In the genomic region with DNA sequence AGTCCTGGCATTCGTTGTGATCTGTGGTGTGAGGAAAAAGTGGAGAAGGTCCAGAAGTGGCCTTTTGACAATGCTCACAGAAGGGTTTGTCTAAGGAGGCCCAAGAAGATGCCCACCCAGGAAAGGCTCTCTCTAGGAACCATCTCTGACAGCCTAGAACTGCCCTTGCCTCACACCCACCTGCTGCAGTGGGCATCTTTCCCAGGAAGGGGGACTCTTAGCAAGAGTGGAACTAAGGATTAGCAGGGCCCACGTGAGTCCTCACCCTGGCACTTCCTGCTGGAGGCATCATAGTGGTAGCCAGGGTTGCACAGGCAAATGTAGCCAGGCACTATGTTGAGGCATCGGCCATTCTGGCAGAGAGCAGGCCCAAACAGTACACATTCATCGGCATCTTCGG, we compare ENCODE assay signal across 23 mouse cellular contexts.
"Had no signal": no experiment of that assay in that cellular context is flagged by ENCODE, and none has a peak within 500 bp of the region (broad histone marks: within the 10 kb centered on the region; RNA-seq: fewer than 3 reads in every experiment).

No protein-coding gene starts in this region.

- H3K9me3 ChIP-seq: embryonic facial prominence, embryonic 12.5 days; embryonic facial prominence, embryonic 15.5 days; forebrain, embryonic 10.5 days; forebrain, embryonic 12.5 days; forebrain, embryonic 13.5 days; forebrain, embryonic 15.5 days; heart, embryonic 10.5 days; heart, embryonic 12.5 days had no signal

- H3K36me3 ChIP-seq: embryonic facial prominence, embryonic 12.5 days; embryonic facial prominence, embryonic 15.5 days; forebrain, embryonic 10.5 days; forebrain, embryonic 12.5 days; forebrain, embryonic 15.5 days; heart, embryonic 10.5 days; heart, embryonic 12.5 days had no signal

- ATAC-seq: forebrain, embryonic 13.5 days; forebrain, embryonic 14.5 days; forebrain, embryonic 15.5 days; forebrain, embryonic 16.5 days; forebrain, postnatal 0 days had no signal

- H3K9ac ChIP-seq: embryonic facial prominence, embryonic 12.5 days; embryonic facial prominence, embryonic 15.5 days; forebrain, embryonic 12.5 days; forebrain, embryonic 13.5 days; forebrain, embryonic 15.5 days; forebrain, postnatal 0 days; heart, embryonic 12.5 days had no signal

- H3K27me3 ChIP-seq: embryonic facial prominence, embryonic 15.5 days; forebrain, embryonic 13.5 days; forebrain, embryonic 15.5 days had no signal

- H3K27ac ChIP-seq: embryonic facial prominence, embryonic 12.5 days; embryonic facial prominence, embryonic 15.5 days; forebrain, embryonic 10.5 days; forebrain, embryonic 12.5 days; forebrain, embryonic 13.5 days; forebrain, embryonic 15.5 days; gastrocnemius, adult 2 months; heart, adult 2 months; heart, embryonic 10.5 days had no signal

- H3K4me3 ChIP-seq: embryonic facial prominence, embryonic 12.5 days; embryonic facial prominence, embryonic 15.5 days; erythroblast, embryonic 14.5 days; forebrain, embryonic 10.5 days; forebrain, embryonic 12.5 days; forebrain, embryonic 13.5 days; forebrain, embryonic 15.5 days; gastrocnemius, adult 2 months; heart, adult 2 months; heart, embryonic 10.5 days; heart, embryonic 12.5 days had no signal

- H3K4me2 ChIP-seq: embryonic facial prominence, embryonic 12.5 days; embryonic facial prominence, embryonic 15.5 days; forebrain, embryonic 12.5 days; forebrain, embryonic 13.5 days; forebrain, embryonic 15.5 days; heart, embryonic 11.5 days; heart, embryonic 12.5 days had no signal

- DNase-seq: cerebellum, adult 8-10 months; embryo, embryonic 11 days; forebrain, postnatal 0 days; gastrocnemius, adult 2 months; gastrocnemius, postnatal 10 days; gastrocnemius, postnatal 14 days; gastrocnemius, postnatal 25 days; gastrocnemius, postnatal 36 days; heart, adult 11 months; heart, adult 18-20 months; heart, adult 2 months had no signal
